Mouse (Mus musculus) myocyte (in vitro differentiated cells): Measurements from ENCODE around the gene Pdcd7. TPM values are rescaled to one million over a fixed set of nuclear protein-coding genes. Genes with fewer than 3 reads are reported as not detected.

Experiments used
- H3K27me3 ChIP-seq: one replicate; pipeline ENCODE4 v1.6.1; 2011; ENCODE audit not compliant: control insufficient read depth, insufficient read depth, insufficient read length
- H3K36me3 ChIP-seq: one replicate; pipeline ENCODE4 v1.6.1; 2011; ENCODE audit not compliant: control insufficient read depth, insufficient read depth
- H3K4me2 ChIP-seq: one replicate; pipeline ENCODE4 v1.6.1; 2011; ENCODE audit warnings: low read depth, control low read depth
- H3K4me3 ChIP-seq: one replicate; pipeline ENCODE4 v1.5.1; 2011; ENCODE audit warnings: mild to moderate bottlenecking, control low read depth, moderate library complexity
- H3K79me2 ChIP-seq: one replicate; pipeline ENCODE4 v1.6.1; 2011; ENCODE audit not compliant: control insufficient read depth, insufficient read depth
- H3ac ChIP-seq: one replicate; pipeline ENCODE4 v1.6.1; 2011; ENCODE audit not compliant: control insufficient read depth, insufficient read length
- CEBPB ChIP-seq: IDR thresholded peaks from 2 replicates; pipeline ENCODE4 v1.6.1; 2011; ENCODE audit warnings: mild to moderate bottlenecking, moderate library complexity; ENCODE audit not compliant: poor library complexity, insufficient read depth, severe bottlenecking
- E2F4 ChIP-seq: IDR thresholded peaks from one replicate; pipeline ENCODE4 v1.6.1; 2011; ENCODE audit warnings: mild to moderate bottlenecking, control low read depth, moderate library complexity; ENCODE audit not compliant: insufficient read depth
- MAX ChIP-seq: IDR thresholded peaks from one replicate; pipeline ENCODE4 v1.6.1; 2011; ENCODE audit warnings: low read depth, mild to moderate bottlenecking, control low read depth
- MYOD1 ChIP-seq, 3 experiments: IDR thresholded peaks; one replicate each; pipeline ENCODE4 v1.6.1; 2011; ENCODE audit warnings: control low read depth in 2 of 3, low read depth in 2 of 3, mild to moderate bottlenecking in 2 of 3, moderate library complexity in 1 of 3; ENCODE audit not compliant: insufficient read length in 2 of 3, control insufficient read depth in 1 of 3
- MYOG ChIP-seq, 3 experiments: IDR thresholded peaks; one replicate each; pipeline ENCODE4 v1.6.1; 2011; ENCODE audit warnings: control low read depth in 2 of 3, low read depth in 2 of 3, mild to moderate bottlenecking in 2 of 3; ENCODE audit not compliant: insufficient read length in 2 of 3, control insufficient read depth in 1 of 3, insufficient read depth in 1 of 3
- POLR2A ChIP-seq: IDR thresholded peaks from one replicate; pipeline ENCODE4 v1.6.1; 2011; ENCODE audit warnings: low read depth, mild to moderate bottlenecking, control low read depth, moderate library complexity; ENCODE audit not compliant: insufficient read length
- POLR2AphosphoS2 ChIP-seq: IDR thresholded peaks from one replicate; pipeline ENCODE4 v1.6.1; 2011; ENCODE audit warnings: low read depth, control low read depth; ENCODE audit not compliant: insufficient read length
- REST ChIP-seq: IDR thresholded peaks from one replicate; pipeline ENCODE4 v1.6.1; 2011; ENCODE audit warnings: mild to moderate bottlenecking, control low read depth, moderate library complexity; ENCODE audit not compliant: insufficient read depth, insufficient read length
- SRF ChIP-seq: IDR thresholded peaks from one replicate; pipeline ENCODE4 v1.6.1; 2011; ENCODE audit warnings: low read depth; ENCODE audit not compliant: control insufficient read depth, insufficient read length
- TCF12 ChIP-seq: IDR thresholded peaks from one replicate; pipeline ENCODE4 v1.6.1; 2011; ENCODE audit warnings: mild to moderate bottlenecking, control low read depth; ENCODE audit not compliant: poor library complexity, insufficient read depth, severe bottlenecking
- TCF3 ChIP-seq: IDR thresholded peaks from one replicate; pipeline ENCODE4 v1.6.1; 2011; ENCODE audit warnings: low read depth, control low read depth; ENCODE audit not compliant: insufficient read length
- USF1 ChIP-seq: IDR thresholded peaks from one replicate; pipeline ENCODE4 v1.6.1; 2011; ENCODE audit warnings: low read depth, mild to moderate bottlenecking, control low read depth, moderate library complexity
- polyA plus RNA-seq: library from polyadenylated mRNA; unstranded; fragments of >200 nt; fragmentation: generic; extraction: Trizol; gene quantifications from one replicate; pipeline ENCODE4 v1.2.1, GENCODE M21; 2012; ENCODE audit warnings: missing spikeins

Gene Pdcd7
- polyA plus RNA-seq, 1 experiment: 8.2 TPM

GRCm38 (mm10) chr9:65382751-65383097 lies 36.8 kb downstream of the Pdcd7 start:
- TF ChIP-seq MYOD1 (IDR thresholded peaks at IDR 0.05; ENCODE audit: control insufficient read depth in 1 of 3, insufficient read length in 2 of 3, low read depth in 2 of 3) (no peak), E2F4 (no peak), POLR2A (no peak), TCF12 (no peak), POLR2AphosphoS2 (no peak), SRF (no peak), CEBPB (no peak), REST (no peak)
- no peaks in the 10 kb centered on the region for H3K79me2 ChIP-seq

GRCm38 (mm10) chr9:65384276-65384675 lies 38.4 kb downstream of the Pdcd7 start:
- Histone ChIP-seq H3K79me2 (no peaks in the 10 kb centered on the region), H3K4me3 (no peak overlapping the region), H3ac (no peak overlapping the region), H3K27me3 (peaks cover 11% of the 10 kb centered on the region), H3K36me3 (no peaks in the 10 kb centered on the region), H3K4me2 (no peak overlapping the region)
- TF ChIP-seq TCF12 (no peak), USF1 (no peak), CEBPB (no peak), MYOD1 (IDR thresholded peaks at IDR 0.05; ENCODE audit: control insufficient read depth in 1 of 3, insufficient read length in 2 of 3, low read depth in 2 of 3) (no peak), POLR2AphosphoS2 (no peak), E2F4 (no peak), MAX (no peak), SRF (no peak), MYOG (IDR thresholded peaks at IDR 0.05; ENCODE audit: control insufficient read depth in 1 of 3, insufficient read depth in 1 of 3, insufficient read length in 2 of 3, low read depth in 2 of 3) (no peak), POLR2A (no peak), TCF3 (no peak), REST (no peak)

More at GRCm38 (mm10) chr9:65382751-65383097, 36.8 kb downstream of the Pdcd7 start:
- Histone ChIP-seq H3K4me3 (no peak overlapping the region), H3K36me3 (no peaks in the 10 kb centered on the region), H3K4me2 (no peak overlapping the region), H3ac (no peak overlapping the region), H3K27me3 (no peaks in the 10 kb centered on the region)

DNA sequence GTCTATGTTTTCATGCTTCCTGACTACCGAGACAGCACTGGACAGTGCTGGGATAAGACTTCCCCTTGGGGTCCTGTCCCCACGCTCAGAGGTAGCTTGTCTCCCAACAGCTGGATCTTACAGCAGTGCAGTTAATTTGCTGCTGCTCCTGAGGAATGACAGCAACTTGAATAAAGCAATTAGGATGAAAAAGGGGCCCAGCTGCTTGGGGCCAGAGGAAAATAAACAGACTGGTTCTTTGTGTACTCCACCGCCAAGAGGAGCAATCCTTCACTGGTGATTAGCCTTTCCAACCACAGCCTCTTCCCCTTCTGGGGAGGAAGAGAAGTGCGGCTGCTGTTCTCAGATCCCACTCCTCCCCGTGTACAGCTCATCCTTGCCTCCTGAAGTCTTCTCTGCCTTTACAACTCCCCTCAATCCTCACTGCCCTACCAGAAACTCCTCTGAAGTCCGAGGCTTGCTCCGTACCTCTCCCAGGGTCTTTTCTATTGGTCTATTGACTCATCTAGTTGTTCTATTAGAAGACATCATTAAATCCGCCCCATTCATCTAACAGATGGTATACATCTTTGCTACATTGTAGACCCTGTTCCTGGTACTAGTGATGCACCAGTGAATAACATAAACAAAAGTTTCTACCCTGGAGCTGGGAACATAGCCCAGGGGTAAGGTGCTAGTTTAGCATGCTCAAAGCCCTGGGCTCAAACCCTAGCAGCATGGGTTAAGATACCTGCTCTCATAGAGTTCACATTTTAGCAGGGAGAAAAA lies 40.7 kb downstream of the Pdcd7 start:
- TF ChIP-seq E2F4: no peak
- no peak for TF ChIP-seq CEBPB
- TF ChIP-seq MYOD1 (IDR thresholded peaks at IDR 0.05; ENCODE audit: control insufficient read depth in 1 of 3, insufficient read length in 2 of 3, low read depth in 2 of 3): no peak
- TF ChIP-seq POLR2AphosphoS2: no peak
- TF ChIP-seq SRF: no peak
- no peak for TF ChIP-seq MYOG (IDR thresholded peaks at IDR 0.05; ENCODE audit: control insufficient read depth in 1 of 3, insufficient read depth in 1 of 3, insufficient read length in 2 of 3, low read depth in 2 of 3)
- no peak for TF ChIP-seq USF1
- TF ChIP-seq TCF12: no peak
- no peak for TF ChIP-seq TCF3
- TF ChIP-seq POLR2A: no peak
- TF ChIP-seq MAX: no peak
- TF ChIP-seq REST: no peak
- Histone ChIP-seq H3K36me3 (no peaks in the 10 kb centered on the region), H3K4me3 (no peak overlapping the region), H3K27me3 (peaks cover 30% of the 10 kb centered on the region), H3ac (no peak overlapping the region), H3K4me2 (no peak overlapping the region), H3K79me2 (no peaks in the 10 kb centered on the region)

DNA sequence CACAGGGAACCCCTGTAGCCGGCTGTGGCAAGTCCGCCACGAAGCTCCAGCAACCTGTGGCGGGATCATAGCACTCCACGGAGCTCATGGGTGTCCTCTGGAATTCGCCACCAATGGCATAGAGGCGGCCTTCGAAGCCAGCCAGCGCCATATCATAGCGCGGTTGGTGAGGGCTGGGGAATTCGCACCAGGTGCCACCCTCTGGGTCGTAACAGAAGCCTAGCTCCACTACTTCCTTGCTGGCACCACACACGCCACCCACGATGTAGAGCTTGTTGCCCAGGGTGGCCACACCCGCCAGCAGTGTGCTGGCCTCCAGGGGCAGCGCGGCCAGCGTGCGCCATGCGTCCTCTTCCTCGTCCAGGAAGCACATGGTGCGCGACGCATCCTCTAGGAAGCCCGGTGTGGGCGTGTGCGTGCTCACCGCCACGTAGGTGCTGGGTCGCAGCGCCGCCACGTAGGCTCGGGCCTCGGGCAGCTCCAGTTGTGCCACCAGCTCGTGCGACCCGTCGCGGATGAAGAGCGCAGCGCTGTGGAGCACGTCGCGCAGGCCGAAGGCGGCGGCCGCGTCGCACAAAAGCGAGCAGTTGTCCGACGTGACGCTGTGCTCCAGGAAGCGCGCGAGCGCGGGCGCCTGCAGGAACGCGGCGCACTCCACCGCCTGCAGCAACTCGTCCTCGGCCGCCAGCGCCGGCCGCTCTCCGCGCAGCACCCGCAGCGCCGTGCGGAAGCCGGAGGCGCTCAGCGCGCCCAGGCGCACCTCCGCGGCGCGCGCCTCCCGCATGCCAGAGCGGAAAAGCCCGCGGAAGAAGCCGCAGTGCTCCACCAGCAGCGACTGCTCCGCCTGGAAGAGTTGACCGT lies 45.1 kb downstream of the Pdcd7 start:
- Histone ChIP-seq H3ac (no peak overlapping the region), H3K36me3 (no peaks in the 10 kb centered on the region), H3K27me3 (peaks cover 31% of the 10 kb centered on the region), H3K4me3 (no peak overlapping the region), H3K4me2 (no peak overlapping the region), H3K79me2 (no peaks in the 10 kb centered on the region)
- TF ChIP-seq SRF (no peak), POLR2AphosphoS2 (no peak), MAX (no peak), MYOG (IDR thresholded peaks at IDR 0.05; ENCODE audit: control insufficient read depth in 1 of 3, insufficient read depth in 1 of 3, insufficient read length in 2 of 3, low read depth in 2 of 3) (no peak), USF1 (no peak)
